Mouse (Mus musculus) brain, adult 10 weeks (tissue): ENCODE measurements around the gene Txndc15. TPM values are rescaled to one million over a fixed set of nuclear protein-coding genes. Genes with fewer than 3 reads are reported as not detected.

ENCODE experiments used
- polyA plus RNA-seq: library from polyadenylated mRNA; stranded (reverse); fragments of 350-450 nt; fragmentation: Illumina TruSeq; extraction: RNeasy Lipid Tissue Mini Kit (QIAGEN cat#74804); gene quantifications from one replicate; pipeline ENCODE4 v1.2.3, GENCODE M21; 2015; ENCODE audit warnings: low read depth, low replicate concordance

The Txndc15 gene
- polyA plus RNA-seq, result 102 TPM

DNA sequence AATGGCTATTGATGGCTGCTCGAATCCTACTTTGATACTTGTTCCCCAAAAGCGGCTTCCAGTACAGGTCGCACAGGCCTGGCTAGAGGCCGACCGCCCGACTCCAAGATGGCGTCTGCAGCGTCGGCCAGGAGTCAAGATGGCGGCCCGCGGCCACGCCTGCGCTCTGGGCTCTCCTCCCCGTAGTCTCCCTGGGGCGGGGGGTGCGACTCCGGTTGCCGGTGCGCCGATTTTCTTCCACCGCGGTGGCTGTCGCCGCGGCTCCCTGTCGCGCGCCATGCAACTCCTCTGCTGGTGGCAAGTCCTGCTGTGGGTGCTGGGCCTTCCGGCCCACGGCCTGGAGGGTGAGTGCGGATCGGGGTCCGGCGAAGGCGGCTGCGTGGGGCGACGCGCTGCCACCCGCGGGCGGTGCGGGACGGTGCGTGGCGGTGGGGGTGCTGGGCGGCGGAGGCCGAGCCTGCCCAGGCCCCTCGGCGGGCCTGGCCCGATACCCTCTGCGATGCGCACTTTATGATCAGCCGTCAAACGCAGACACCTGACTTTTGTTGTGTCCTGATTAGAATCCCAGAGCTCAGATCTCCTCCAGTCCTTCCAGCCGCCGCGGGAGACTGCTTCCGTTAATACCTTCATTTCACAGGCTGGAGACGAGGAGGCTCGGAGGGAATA lies at the start of gene Txndc15:
Gene Txndc15 (plus strand): TSS at position 150 of the 666 bp plus-strand sequence.

DNA sequence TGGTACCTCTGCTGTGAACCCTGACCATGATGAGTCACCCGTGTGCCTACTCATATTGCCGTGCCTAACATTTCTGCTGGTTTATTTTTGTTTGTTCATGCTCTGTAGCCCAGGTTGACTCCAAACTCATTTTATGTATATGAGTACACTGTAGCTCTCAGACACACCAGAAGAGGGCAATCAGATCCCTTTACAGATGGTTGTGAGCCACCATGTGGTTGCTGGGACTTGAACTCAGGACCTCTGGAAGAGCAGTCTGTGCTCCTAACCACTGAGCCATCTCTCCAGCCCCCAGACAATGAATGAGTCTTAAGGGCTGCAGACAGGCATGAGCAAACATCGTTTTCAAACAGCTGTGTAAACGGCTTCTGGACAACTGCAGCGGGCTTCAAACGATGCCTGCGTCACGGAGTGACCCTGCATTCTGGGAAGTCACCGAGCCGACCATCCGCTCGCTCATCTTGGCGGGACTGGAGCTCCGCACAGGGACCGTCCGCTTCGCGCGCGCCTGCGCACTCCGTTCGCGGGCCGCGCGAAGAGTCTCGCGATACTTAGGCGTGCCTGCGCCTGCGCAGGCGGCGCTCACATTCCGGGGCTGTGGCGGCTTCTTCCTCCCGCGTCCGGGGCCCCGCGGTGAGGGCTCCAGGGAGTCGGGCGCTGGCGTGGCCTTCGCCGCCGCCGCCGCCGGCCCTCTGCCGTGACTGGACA lies 21.8 kb upstream of the Txndc15 start, which contains the start of gene B230219D22Rik:
Gene B230219D22Rik (plus strand): TSS at position 590 of the 708 bp plus-strand sequence.

DNA sequence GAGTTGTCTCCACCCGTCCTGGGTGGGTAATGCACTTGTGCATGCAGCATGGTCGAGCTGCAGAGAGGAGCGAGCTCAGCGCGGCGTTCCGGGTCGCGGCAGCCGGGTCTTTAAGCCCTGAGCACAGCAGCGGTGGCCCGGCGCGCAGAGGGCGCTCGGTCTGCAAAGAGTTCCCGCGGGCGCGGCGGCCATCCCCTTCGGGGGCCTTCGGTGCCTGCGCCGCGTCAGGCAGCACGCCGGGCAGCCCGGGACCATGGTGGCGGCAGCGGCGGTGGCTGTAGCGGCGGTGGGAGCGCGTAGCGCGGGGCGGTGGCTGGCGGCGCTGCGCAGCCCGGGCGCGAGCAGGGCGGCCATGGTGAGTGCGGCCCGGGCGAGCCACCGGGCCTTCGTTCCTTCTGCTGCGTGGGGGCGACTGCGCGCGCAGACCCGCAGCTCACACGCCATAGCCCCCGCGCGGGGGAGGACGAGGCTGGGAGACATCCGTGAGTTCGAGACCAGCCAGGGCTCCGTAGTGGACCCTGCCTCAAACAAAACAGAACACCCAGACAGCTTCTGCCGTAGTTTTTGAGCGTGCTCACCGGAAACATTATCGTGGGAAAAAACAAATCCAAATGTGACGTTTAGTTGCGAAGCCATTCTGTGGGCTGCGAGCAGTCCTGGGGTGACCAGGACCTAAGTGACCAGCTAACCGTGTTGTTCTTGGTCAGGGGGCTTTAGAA lies 12.8 kb downstream of the Txndc15 start, which contains the start of gene Pcbd2:
Gene Pcbd2 (plus strand): TSS at position 249 of the 719 bp plus-strand sequence.

Other genes with a start within 250 kb of the Txndc15 start
- 189 TPM for gene Dbn1, start 226.5 kb upstream of the Txndc15 start, polyA plus RNA-seq
- gene Pdlim7, start 201.0 kb upstream of the Txndc15 start, polyA plus RNA-seq, result 92.5 TPM
- gene Dok3, start 185.4 kb upstream of the Txndc15 start, polyA plus RNA-seq, result 8.0 TPM
- 43.8 TPM for gene Ddx41, start 178.0 kb upstream of the Txndc15 start, polyA plus RNA-seq
- gene Fam193b, start 143.5 kb upstream of the Txndc15 start, polyA plus RNA-seq, result 79.9 TPM
- 143 TPM for gene Tmed9, start 140.9 kb upstream of the Txndc15 start, polyA plus RNA-seq
- gene B4galt7, start 114.8 kb upstream of the Txndc15 start, polyA plus RNA-seq, result 31.1 TPM
- 65.9 TPM for gene Caml, start 91.6 kb upstream of the Txndc15 start, polyA plus RNA-seq
- gene Ddx46, start 79.6 kb upstream of the Txndc15 start, polyA plus RNA-seq, result 36.4 TPM
- gene B230219D22Rik, start 21.5 kb upstream of the Txndc15 start, polyA plus RNA-seq, result 88.0 TPM
- gene Pcbd2, start 12.7 kb downstream of the Txndc15 start, polyA plus RNA-seq, result 23.8 TPM
- not detected for gene Catsper3, start 69.9 kb downstream of the Txndc15 start, polyA plus RNA-seq
- gene Pitx1, start 121.5 kb downstream of the Txndc15 start, polyA plus RNA-seq, result not detected